Mouse (Mus musculus) megakaryocyte-erythroid progenitor cell, adult 5-6 weeks (primary cell): ENCODE data around the gene Nppa. TPM values are rescaled to one million over a fixed set of nuclear protein-coding genes. Genes with fewer than 3 reads are reported as not detected.
A peak's percentile ranks its signal among the peaks of the same experiment; 100 is the strongest.
"Not testable (repeated sequence)": the region's sequence is repeated elsewhere in the genome, so short reads cannot be mapped to it uniquely, and the experiment has no call there.

ENCODE experiments used
- ATAC-seq: replicated peaks from 2 replicates; pipeline ENCODE4 v1.8.0; 2016; ENCODE audit warnings: mild to moderate bottlenecking, inconsistent platforms; ENCODE audit not compliant: severe bottlenecking, poor library complexity, low FRiP score, low TSS enrichment
- total RNA-seq, 2 experiments: library from RNA; stranded (forward) in 1 of 2; stranded (reverse) in 1 of 2; fragments of 200-1000, 215-1000 nt in 1 of 2; fragments of >200 nt in 1 of 2; fragmentation: Nextera tagmentation in 1 of 2; gene quantifications; 2 replicates each; pipeline ENCODE4 v1.2.3; 2014 to 2017

Nppa gene
- total RNA-seq, 2 experiments from 2014 or later = not detected

GRCm38 (mm10) chr4:148008412-148008811 is 7.9 kb downstream of the Nppa start:
- ATAC-seq = peak; percentile 64

DNA sequence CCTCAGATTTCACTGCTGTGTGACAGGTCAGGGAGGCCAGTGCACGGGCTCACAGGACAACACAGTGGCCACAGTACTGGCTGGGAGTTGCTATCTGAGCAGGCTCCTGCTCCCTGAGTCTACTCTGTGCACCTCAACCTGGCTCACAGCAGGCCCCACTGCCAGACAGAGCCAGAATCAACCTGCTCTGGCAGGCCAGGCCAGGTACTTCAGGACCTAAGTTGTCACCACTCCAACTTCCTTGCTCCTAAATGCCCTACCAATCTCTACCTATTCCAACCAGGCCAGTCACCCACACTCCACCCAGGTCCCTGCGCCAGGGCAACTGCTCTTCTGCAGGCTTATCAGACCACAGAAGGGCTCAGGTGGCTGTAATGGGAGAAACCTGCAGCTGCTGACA is 9.1 kb downstream of the Nppa start:
- ATAC-seq = no peak

DNA sequence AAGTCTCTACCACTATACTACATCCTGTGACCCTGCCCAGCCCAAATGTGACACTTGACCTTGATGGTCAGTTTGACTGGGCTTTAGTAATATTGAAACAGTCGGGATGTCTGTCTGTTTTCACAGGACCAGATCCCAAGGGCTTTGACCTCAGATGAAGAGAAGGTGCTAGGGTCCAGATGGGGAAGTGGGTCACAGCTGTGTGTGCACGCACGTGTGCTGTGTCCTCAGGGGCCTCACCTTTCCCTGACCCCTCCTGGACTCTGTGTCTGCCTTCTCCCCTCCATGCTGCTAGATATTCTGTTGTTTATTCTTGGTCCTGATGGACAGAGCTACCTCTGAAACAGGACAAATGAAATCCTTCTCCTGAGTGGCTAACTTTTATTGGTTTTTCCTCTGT is 10.8 kb downstream of the Nppa start:
- ATAC-seq = no peak

DNA sequence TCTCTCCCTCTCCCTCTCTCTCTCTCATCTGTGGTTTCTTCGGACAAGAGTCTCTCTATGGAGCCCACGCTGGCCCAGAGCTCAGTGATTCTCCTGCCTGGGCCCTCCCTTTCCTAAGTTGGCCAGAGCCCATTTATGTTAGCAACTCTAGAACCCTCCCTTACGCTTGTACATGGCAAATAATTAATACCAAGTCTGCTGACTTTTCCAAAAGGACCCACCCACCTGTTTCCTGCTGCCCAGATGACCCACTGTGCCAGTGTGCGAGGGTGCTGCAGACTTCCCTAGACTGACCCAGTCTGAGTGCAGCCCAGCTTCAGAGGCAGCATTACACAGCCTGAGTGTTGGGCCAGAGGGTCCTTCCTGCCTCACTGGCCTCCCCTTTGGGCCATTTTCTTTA is 11.7 kb downstream of the Nppa start:
- ATAC-seq = no peak

GRCm38 (mm10) chr4:148015418-148015817 is 14.9 kb downstream of the Nppa start:
- ATAC-seq = no peak

GRCm38 (mm10) chr4:148016981-148017380 is 16.5 kb downstream of the Nppa start:
- ATAC-seq = no peak

DNA sequence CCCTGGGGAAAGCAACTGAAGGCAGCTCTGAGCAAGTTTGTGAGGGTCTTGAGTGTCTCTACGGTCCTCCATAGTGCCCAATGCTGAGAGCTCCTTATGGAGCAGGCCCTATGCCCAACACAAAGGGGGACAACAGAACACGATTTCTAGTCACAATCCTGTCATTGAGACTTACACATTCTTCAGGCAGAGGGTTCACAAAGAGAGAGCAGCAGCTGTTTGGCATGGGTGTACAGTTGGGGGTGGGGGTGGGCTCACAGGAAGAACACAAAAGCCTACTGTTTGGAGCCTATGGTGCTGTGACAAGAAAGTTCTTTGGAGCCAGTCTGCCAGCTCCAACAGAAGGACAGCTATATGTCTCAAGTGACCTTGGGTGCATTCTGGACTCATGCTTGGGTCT is 17.9 kb downstream of the Nppa start:
- no peak for ATAC-seq

DNA sequence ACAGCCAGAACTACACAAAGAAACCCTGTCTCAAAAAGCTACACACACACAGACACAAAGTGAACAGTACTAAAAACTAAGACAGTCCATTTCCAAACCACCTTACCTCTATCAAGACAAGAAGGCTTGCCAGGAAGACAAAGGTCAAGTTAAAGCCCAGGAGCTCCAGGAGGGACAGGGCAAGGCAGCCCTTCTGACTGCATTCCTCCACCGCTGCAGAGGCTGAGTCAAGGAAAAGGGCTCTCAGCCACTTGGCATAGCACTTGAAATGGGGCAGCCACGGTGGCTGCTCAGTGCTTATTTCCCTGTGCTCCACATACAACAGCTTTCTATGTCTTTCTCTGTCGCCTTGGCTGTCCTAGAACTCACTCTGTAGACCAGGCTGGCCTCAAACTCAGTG is 23.5 kb downstream of the Nppa start:
- no peak for ATAC-seq

DNA sequence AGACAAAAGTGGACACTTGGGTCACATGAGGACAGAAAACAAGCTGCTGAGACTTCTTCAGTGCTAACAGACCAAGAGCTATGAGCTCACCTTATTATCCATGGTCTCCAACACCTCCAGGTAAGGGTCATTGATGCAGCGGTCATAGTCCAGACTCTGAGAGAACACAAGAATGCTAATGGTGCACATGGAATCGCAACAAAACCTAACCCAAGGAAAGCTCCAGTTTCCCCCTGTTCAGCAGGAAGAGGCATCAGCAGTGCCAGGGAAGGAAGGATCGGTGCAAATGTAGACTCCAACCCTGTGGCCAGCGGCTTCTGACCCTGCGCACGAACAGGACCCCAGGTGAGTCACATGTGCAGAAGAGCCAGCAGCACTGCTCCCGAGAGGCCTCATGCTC is 28.8 kb downstream of the Nppa start:
- ATAC-seq = no peak

GRCm38 (mm10) chr4:148030506-148030905 is 30.0 kb downstream of the Nppa start:
- no peak for ATAC-seq

GRCm38 (mm10) chr4:148033858-148034410 is 33.4 kb downstream of the Nppa start:
- ATAC-seq = 0 out of 2 replicates have a peak, but pooled peaks have one; percentile 31

GRCm38 (mm10) chr4:148035440-148035839 is 34.9 kb downstream of the Nppa start:
- ATAC-seq = no peak

DNA sequence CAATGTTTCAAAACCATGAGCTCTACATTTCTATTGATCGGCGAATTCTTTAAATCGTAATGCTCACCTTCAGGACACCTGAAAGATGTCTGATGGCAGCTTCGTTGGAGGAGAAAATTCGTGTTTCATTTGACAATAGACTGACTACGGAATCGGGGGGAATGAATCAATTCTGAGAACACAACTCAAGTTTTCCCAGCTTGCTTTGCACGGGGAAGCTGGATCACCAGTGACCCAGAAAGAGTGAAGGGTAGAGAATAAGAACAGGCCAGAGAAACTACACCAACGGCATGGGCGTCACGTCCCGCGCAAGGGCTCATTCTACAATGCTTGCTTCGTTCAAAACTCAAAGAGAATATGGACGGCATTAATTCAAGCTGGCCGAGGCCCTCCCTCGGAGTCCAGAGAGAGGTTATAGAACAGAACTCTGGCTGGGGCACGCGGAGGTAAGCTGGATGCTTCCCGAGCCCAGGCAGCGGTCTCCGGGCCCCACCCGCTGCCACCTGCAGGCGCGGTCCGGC is 37.6 kb downstream of the Nppa start:
- ATAC-seq = no peak

DNA sequence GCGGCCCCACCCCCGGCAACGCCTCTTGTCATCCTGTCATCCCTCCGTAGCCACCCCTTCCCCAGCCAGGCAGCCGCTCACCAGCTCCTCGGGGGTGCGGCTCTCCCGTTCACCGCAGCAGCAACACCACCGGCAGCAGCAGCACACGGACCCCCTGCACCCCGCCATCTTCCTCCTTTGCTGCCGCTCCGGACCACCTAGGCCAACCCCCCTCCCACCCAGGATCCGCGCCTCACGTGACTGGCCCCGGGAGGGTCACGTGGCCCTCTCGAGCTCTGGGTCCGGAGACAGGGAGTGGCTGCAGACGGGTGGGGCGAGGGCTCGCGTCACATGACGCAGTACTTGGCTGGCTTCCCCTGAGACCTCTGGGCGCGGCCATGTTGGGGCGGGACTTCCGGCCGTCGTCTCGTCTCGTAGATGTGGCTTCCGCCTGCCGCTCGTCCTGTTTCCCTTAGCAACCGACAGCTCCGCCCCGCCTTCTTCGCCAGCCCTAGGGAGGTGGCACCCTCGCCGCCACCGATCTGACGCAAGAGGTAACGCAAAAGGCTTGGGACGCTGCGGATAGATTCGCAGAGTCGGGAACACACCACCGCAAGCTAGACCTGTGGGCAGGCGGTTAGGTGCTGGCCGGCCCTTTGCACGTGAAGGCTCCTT is 38.2 kb downstream of the Nppa start, which contains the start of the genes Clcn6 and Mthfr:
Gene Clcn6 (minus strand): TSS at position 222 of the 654 bp plus-strand sequence.
Gene Mthfr (plus strand): TSS at position 478 of the 654 bp plus-strand sequence.
- peak; percentile 90 for ATAC-seq

GRCm38 (mm10) chr4:148039254-148040028 is 38.9 kb downstream of the Nppa start:
- ATAC-seq = peak; percentile 4

- no peak for ATAC-seq
Measured at GRCm38 (mm10) chr4:148040029-148040830, 39.7 kb downstream of the Nppa start.

DNA sequence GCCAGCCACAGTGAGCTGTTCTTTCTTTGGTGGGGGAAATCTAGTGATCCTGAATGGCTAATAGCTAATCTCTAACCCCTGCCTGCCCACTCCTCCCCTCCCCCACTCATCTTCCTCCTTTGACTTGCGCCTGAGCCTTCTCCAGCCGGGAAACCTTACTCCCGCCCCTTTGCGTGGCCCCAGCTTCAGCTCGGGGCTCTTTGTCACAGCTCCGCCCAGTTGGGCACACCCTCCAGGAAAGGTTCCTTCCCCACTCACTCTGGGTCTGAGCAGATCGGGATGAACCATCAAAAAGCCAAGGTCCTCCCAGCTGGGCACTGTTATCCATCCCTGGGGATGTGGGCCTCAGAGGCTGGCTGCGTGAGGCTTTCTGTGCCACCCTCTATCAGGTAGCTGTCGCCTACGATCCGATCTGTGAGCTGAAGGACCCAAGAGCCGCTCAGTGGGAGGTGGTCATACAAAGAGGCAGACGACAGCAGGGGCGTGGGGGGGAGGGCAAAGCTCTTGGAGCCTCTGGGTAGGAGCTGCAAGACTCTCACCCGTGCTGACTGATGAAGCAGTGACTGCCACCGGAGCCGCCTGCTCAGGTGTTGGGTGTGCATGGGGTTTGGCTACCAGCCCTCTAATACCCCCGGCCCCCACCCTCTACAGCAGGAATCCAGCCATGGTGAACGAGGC is 40.5 kb downstream of the Nppa start:
- ATAC-seq = no peak

DNA sequence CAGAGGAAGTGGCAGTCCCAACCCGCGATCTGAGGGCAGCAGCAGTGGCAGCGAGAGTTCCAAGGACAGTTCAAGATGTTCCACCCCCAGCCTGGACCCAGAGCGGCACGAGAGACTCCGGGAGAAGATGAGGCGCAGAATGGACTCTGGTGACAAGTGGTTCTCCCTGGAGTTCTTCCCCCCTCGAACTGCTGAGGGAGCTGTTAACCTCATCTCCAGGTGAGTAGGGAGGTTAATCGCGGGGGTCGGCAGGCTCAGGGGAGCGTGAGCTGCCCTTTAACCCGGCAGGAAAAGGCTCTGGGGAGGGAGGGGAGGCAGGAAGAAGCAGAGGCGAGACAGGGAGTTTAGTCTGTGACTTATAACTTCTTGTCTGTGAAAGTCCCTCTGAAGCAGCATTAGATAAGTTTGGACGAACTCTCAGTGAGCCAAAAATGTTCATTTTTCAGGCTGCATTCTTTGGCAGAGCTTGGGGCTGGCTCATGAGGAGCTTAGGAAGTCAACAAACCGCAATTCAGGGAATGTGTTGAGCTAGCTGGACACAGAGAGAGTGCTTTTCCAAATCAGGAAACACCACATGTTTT is 41.2 kb downstream of the Nppa start:
- ATAC-seq = no peak

GRCm38 (mm10) chr4:148043327-148043726 is 42.8 kb downstream of the Nppa start:
- not testable (repeated sequence) for ATAC-seq
